Mouse (Mus musculus) embryonic facial prominence, embryonic 15.5 days (tissue): ENCODE results near the gene Daam1. TPM values are rescaled to one million over a fixed set of nuclear protein-coding genes. Genes with fewer than 3 reads are reported as not detected.

Experiments used
- ATAC-seq: fragments of 200-750 bp; cut with Nextera tagmentation; 2 replicates; pipeline ENCODE4 v1.8.0; 2017; ENCODE audit warnings: low read depth, moderate TSS enrichment; ENCODE audit not compliant: insufficient number of reproducible peaks, low FRiP score, low TSS enrichment
- H3K27ac ChIP-seq: fragments of 300-500 bp; sonication (generic); replicated peaks from 2 replicates; pipeline ENCODE4 v1.5.1; 2015; ENCODE audit warnings: mild to moderate bottlenecking, inconsistent platforms
- H3K27me3 ChIP-seq: fragments of 300-500 bp; sonication (generic); 2 replicates; pipeline ENCODE4 v1.6.1; 2015; ENCODE audit warnings: inconsistent platforms
- H3K36me3 ChIP-seq: fragments of 300-500 bp; sonication (generic); 2 replicates; pipeline ENCODE4 v1.6.1; 2015; ENCODE audit warnings: mild to moderate bottlenecking, inconsistent platforms
- H3K4me1 ChIP-seq: fragments of 300-500 bp; sonication (generic); 2 replicates; pipeline ENCODE4 v1.6.1; 2015; ENCODE audit warnings: inconsistent platforms
- H3K4me2 ChIP-seq: fragments of 300-500 bp; sonication (generic); replicated peaks from 2 replicates; pipeline ENCODE4 v1.6.1; 2015; ENCODE audit warnings: mild to moderate bottlenecking, inconsistent platforms
- H3K4me3 ChIP-seq: fragments of 300-500 bp; sonication (generic); replicated peaks from 2 replicates; pipeline ENCODE4 v1.5.1; 2015; ENCODE audit warnings: mild to moderate bottlenecking, inconsistent platforms
- H3K9ac ChIP-seq: fragments of 300-500 bp; sonication (generic); 2 replicates; pipeline ENCODE4 v1.6.1; 2015; ENCODE audit warnings: inconsistent platforms
- H3K9me3 ChIP-seq: fragments of 300-500 bp; sonication (generic); replicated peaks from 2 replicates; pipeline ENCODE4 v1.6.1; 2016; ENCODE audit warnings: inconsistent platforms
- WGBS: fragments of 180-500 bp; shearing (Covaris S2); methylation state at CpG from one replicate; pipeline ENCODE4 v1.1.7; 2015; 5-methylcytosine and 5-hydroxymethylcytosine counted together
- polyA plus RNA-seq: library from polyadenylated mRNA; unstranded; fragments of >200 nt; fragmentation: Nextera tagmentation; extraction: Ambion mirVana; gene quantifications from 2 replicates; pipeline ENCODE4 v1.2.1, GENCODE M21; 2015

Daam1 gene
- polyA plus RNA-seq, 1 experiment from 2014 or later: 11.7 TPM

DNA sequence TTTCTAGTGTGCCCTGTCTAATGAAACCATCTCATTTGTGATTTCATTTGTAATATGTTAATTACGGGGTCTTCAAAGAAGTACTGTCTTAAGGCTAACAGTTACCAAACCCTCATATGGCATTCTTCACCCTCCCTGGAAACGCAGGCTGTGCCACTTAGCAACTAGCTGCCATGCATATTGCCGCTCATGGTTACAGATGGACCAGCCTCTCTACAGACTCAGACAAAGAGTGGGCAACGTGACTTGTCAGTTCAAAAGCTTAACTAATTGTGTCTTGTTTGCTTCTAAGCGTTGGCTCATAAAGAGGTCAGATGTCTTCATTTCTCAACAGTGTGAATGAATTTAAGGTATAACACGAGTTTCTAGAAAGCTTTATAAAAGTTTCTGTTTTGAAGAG lies 126.1 kb downstream of the Daam1 start:
- H3K4me3 ChIP-seq: no peak overlapping the region
- 63% methylated on average over 6 of the region's 6 CpGs for WGBS
- H3K4me2 ChIP-seq: no peak overlapping the region
- no peaks in the 10 kb centered on the region for H3K9me3 ChIP-seq
- no peaks in the 10 kb centered on the region for H3K27me3 ChIP-seq
- peaks cover 25% of the 10 kb centered on the region for H3K4me1 ChIP-seq
- no peak overlapping the region for H3K9ac ChIP-seq
- no peak for ATAC-seq
- no peak overlapping the region for H3K27ac ChIP-seq
- H3K36me3 ChIP-seq: peaks cover 27% of the 10 kb centered on the region; the same call in 1 of the 2 replicates

DNA sequence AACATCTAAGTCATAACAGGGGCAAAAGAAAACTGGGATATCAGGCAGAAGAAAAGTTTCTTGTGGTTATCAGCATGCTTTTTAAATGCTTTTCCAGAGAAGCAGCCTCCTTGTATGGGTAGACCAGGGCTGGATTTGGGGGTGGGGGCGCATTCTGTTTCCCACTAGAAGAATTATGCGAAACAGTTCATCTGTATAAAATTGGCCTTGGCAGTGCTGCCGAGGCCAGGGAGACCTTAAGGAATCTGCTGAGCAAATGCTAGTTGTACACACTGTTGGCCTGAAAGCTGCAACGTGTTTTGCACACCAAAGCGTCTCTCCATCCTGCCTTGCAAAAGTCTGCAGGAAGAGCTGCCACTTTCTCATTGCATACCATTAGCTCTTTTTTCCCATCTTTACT lies 126.6 kb downstream of the Daam1 start:
- WGBS: 41% methylated on average over 5 of the region's 5 CpGs
- H3K4me2 ChIP-seq: no peak overlapping the region
- peaks cover 30% of the 10 kb centered on the region; the same call in 1 of the 2 replicates for H3K36me3 ChIP-seq
- peaks cover 25% of the 10 kb centered on the region for H3K4me1 ChIP-seq
- H3K27me3 ChIP-seq: no peaks in the 10 kb centered on the region
- 0 out of 2 replicates have a peak overlapping the region, but pooled peaks have one; percentile 48 for H3K27ac ChIP-seq
- no peaks in the 10 kb centered on the region for H3K9me3 ChIP-seq
- no peak overlapping the region for H3K9ac ChIP-seq
- no peak for ATAC-seq
- no peak overlapping the region for H3K4me3 ChIP-seq

DNA sequence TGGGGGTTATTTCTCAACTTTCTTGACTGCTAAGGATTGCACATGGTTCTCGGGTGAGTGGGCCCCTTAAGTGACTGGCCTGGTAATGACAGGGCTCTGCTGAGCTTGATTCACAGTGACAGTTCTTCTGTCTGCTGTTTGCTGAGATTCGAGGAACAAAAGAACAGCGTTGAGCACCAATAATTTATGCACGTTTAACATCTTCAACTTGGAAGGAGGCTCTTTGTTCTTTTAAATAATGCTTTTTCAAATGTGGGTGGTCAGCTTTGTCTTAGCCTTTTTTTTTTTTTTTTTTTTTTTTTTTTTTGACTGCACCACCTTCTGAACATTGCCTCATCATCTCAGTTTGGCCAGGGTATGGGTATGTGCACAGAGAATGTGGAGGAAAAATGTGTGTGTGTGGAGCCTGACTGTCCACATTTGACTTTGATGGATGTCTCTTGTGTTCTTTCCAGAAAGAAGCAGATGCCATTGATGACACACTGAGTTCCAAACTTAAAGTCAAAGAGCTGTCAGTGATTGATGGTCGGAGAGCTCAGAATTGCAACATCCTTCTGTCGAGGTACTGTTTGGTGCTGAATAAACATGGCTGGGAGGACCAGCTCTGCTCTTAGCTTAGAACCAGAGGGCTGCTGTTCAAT lies 128.6 kb downstream of the Daam1 start:
- 37% methylated on average over 6 of the region's 6 CpGs for WGBS
- Histone ChIP-seq H3K4me2 (no peak overlapping the region), H3K4me3 (no peak overlapping the region), H3K9ac (no peak overlapping the region), H3K27me3 (no peaks in the 10 kb centered on the region), H3K9me3 (no peaks in the 10 kb centered on the region), H3K27ac (no peak overlapping the region), H3K36me3 (peaks cover 30% of the 10 kb centered on the region; the same call in 1 of the 2 replicates), H3K4me1 (peaks cover 9% of the 10 kb centered on the region; the same call in 1 of the 2 replicates)
- ATAC-seq: no peak

- no peak overlapping the region for H3K4me3 ChIP-seq
- no peak overlapping the region for H3K9ac ChIP-seq
- no peaks in the 10 kb centered on the region for H3K27me3 ChIP-seq
- WGBS: 77% methylated on average over 3 of the region's 3 CpGs
- no peak for ATAC-seq
- no peak overlapping the region for H3K4me2 ChIP-seq
- peaks cover 4% of the 10 kb centered on the region; the same call in 1 of the 2 replicates for H3K4me1 ChIP-seq
- no peaks in the 10 kb centered on the region for H3K9me3 ChIP-seq
- H3K36me3 ChIP-seq: peaks cover 27% of the 10 kb centered on the region; the same call in 1 of the 2 replicates
- no peak overlapping the region for H3K27ac ChIP-seq
Measured at GRCm38 (mm10) chr12:71961671-71962070, 130.8 kb downstream of the Daam1 start.

- Histone ChIP-seq H3K36me3 (peaks cover 27% of the 10 kb centered on the region; the same call in 1 of the 2 replicates), H3K9me3 (no peaks in the 10 kb centered on the region), H3K4me1 (peaks cover 2% of the 10 kb centered on the region; the same call in 1 of the 2 replicates), H3K4me3 (no peak overlapping the region), H3K4me2 (no peak overlapping the region), H3K27me3 (no peaks in the 10 kb centered on the region), H3K27ac (no peak overlapping the region), H3K9ac (no peak overlapping the region)
- no peak for ATAC-seq
- 68% methylated on average over 4 of the region's 4 CpGs for WGBS
Measured at GRCm38 (mm10) chr12:71962616-71963015, 131.7 kb downstream of the Daam1 start.

GRCm38 (mm10) chr12:71968592-71968991 lies 137.7 kb downstream of the Daam1 start:
- H3K9ac ChIP-seq: no peak overlapping the region
- H3K36me3 ChIP-seq: no peaks in the 10 kb centered on the region
- H3K4me2 ChIP-seq: no peak overlapping the region
- no peaks in the 10 kb centered on the region for H3K27me3 ChIP-seq
- H3K9me3 ChIP-seq: no peaks in the 10 kb centered on the region
- H3K27ac ChIP-seq: no peak overlapping the region
- no peak overlapping the region for H3K4me3 ChIP-seq
- no peak for ATAC-seq
- H3K4me1 ChIP-seq: peaks cover 46% of the 10 kb centered on the region
- 79% methylated on average over 4 of the region's 4 CpGs for WGBS

DNA sequence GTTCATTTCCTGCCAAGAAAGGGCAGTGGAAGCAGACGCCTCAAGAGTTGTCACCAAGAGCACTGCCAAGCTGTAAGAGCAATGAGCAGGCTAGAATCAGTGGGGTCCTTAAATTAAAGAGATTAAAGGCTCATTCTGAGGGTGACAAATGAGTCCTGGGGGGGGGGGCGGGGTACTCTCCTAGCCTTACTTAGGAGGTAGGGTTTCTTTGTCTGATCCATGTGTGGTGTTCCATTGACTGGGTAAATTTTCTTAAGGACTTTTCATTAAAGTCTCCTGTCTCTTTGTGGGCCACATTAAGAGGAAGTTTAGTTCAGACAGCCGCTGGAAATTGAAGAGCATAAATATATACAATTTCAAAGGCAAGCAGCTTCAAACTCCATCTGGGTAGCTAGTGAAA lies 138.1 kb downstream of the Daam1 start:
- H3K4me1 ChIP-seq: peaks cover 49% of the 10 kb centered on the region

GRCm38 (mm10) chr12:71969439-71969838 lies 138.6 kb downstream of the Daam1 start:
- H3K9me3 ChIP-seq: no peaks in the 10 kb centered on the region
- H3K27ac ChIP-seq: 0 out of 2 replicates have a peak overlapping the region, but pooled peaks have one; percentile 4
- WGBS: 73% methylated on average over 9 of the region's 9 CpGs
- H3K4me3 ChIP-seq: no peak overlapping the region
- peaks cover 49% of the 10 kb centered on the region for H3K4me1 ChIP-seq
- no peak overlapping the region for H3K9ac ChIP-seq
- H3K4me2 ChIP-seq: no peak overlapping the region
- ATAC-seq: peak; percentile 54; the same call in 1 of the 2 replicates
- H3K27me3 ChIP-seq: no peaks in the 10 kb centered on the region
- H3K36me3 ChIP-seq: no peaks in the 10 kb centered on the region

More for the DNA sequence above, 138.1 kb downstream of the Daam1 start:
- Histone ChIP-seq H3K4me3 (no peak overlapping the region), H3K27ac (no peak overlapping the region), H3K4me2 (no peak overlapping the region), H3K9me3 (no peaks in the 10 kb centered on the region), H3K36me3 (no peaks in the 10 kb centered on the region), H3K27me3 (no peaks in the 10 kb centered on the region), H3K9ac (no peak overlapping the region)
- ATAC-seq: no peak
- 31% methylated on average over 3 of the region's 3 CpGs for WGBS

DNA sequence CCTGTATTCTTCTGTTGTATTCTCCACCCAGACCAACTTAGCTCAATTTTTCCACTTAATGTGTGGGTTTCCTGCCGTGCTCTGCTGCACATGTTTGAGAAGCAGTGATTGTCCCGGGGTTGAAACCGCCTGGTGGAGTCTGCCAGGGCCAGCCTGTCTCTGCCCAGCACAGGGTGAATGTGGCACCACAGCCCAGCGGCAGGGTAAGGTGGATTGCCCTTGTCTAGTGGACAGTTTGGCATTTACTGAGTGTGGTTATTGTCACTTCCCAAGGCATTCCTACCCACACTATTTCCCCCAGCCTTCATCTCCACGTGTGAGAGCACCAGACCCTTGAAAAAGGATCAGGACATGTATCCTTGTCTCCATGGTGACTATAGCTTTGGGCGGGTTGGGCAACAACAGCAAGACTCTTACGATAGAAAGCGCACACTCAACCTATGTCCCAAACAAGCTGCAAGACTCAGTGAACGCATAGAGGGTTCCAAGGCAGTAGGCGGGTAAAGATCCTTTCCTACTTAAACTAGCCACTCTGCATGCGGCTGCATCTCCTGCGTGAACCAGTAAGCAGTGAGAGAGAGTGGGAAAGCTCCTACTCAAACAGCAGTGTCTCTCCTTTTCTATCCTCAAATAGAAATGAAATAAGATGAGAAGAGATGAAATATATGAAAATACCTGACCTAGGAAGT lies 139.2 kb downstream of the Daam1 start:
- Histone ChIP-seq H3K27ac (peak overlapping the region; percentile 69; the same call in 1 of the 2 replicates), H3K9ac (no peak overlapping the region), H3K27me3 (no peaks in the 10 kb centered on the region), H3K4me1 (peaks cover 49% of the 10 kb centered on the region), H3K9me3 (no peaks in the 10 kb centered on the region), H3K36me3 (0 out of 2 replicates have a peak, but pooled peaks cover 5% of the 10 kb centered on the region), H3K4me2 (no peak overlapping the region), H3K4me3 (no peak overlapping the region)
- WGBS: 69% methylated on average over 12 of the region's 12 CpGs
- no peak for ATAC-seq

DNA sequence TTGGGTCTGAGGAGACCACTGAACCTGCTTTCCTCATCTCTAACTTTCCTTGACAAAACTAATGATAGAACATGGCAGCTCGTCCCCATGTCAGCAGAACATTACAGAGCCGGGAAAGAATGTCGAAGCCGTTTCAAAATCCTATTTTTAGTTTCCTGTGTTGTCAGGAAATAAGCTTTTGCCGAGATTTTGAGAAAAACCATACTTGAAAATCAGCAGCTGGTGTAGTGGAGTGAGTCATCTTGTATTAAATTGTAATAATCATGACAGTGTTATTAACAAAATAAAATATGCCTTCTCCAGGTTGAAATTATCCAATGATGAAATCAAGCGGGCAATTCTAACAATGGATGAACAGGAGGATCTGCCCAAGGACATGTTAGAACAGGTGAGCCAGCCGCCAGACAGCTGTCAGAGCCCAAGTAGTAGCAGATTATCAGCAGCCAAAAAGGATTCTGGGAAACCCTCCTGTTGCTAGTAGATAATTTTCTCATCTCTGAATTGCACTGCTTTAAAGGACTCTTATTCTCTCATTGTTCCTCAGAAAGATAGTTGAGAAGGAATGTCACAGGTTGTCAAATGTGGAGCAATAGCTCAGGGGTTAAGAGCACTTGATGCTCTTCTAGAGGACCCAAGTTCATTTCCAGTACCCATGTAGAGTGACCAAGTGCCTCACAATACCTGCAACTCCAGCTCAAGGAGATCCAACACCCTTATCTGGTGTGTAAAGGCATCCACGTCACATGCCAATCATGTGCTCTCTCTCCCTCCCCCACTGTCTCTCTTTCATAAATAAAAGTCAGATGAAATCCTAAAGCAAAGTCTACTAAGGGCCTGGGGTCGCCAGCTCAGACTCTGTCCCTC lies 140.1 kb downstream of the Daam1 start:
- WGBS: 48% methylated on average over 9 of the region's 9 CpGs

GRCm38 (mm10) chr12:71972126-71972525 lies 141.2 kb downstream of the Daam1 start:
- H3K27ac ChIP-seq: no peak overlapping the region
- H3K4me2 ChIP-seq: no peak overlapping the region
- 0 out of 2 replicates have a peak, but pooled peaks cover 20% of the 10 kb centered on the region for H3K36me3 ChIP-seq
- H3K9me3 ChIP-seq: no peaks in the 10 kb centered on the region
- no peak overlapping the region for H3K4me3 ChIP-seq
- 73% methylated on average over 5 of the region's 5 CpGs for WGBS
- peaks cover 54% of the 10 kb centered on the region for H3K4me1 ChIP-seq
- H3K9ac ChIP-seq: no peak overlapping the region
- H3K27me3 ChIP-seq: no peaks in the 10 kb centered on the region
- no peak for ATAC-seq

More for the DNA sequence above, 140.1 kb downstream of the Daam1 start:
- peak overlapping the region; percentile 69; the same call in 1 of the 2 replicates for H3K27ac ChIP-seq
- no peak overlapping the region for H3K9ac ChIP-seq
- H3K4me1 ChIP-seq: peaks cover 51% of the 10 kb centered on the region
- 0 out of 2 replicates have a peak, but pooled peaks cover 14% of the 10 kb centered on the region for H3K36me3 ChIP-seq
- H3K4me2 ChIP-seq: no peak overlapping the region
- no peak for ATAC-seq
- no peak overlapping the region for H3K4me3 ChIP-seq
- no peaks in the 10 kb centered on the region for H3K9me3 ChIP-seq
- H3K27me3 ChIP-seq: no peaks in the 10 kb centered on the region
